Mouse (Mus musculus) forebrain, embryonic 12.5 days (tissue): ENCODE data around the gene Zmat5. TPM values are rescaled to one million over a fixed set of nuclear protein-coding genes. Genes with fewer than 3 reads are reported as not detected.

Experiments
- ATAC-seq: fragments of 200-750 bp; cut with Nextera tagmentation; 2 replicates; pipeline ENCODE4 v1.8.0; 2017; ENCODE audit warnings: moderate TSS enrichment; ENCODE audit not compliant: low FRiP score
- H3K27ac ChIP-seq: fragments of 300-500 bp; sonication (generic); 2 replicates; pipeline ENCODE4 v1.5.1; 2016; ENCODE audit warnings: mild to moderate bottlenecking
- H3K27me3 ChIP-seq: fragments of 300-500 bp; sonication (generic); 2 replicates; pipeline ENCODE4 v1.6.1; 2016; ENCODE audit warnings: mild to moderate bottlenecking
- H3K36me3 ChIP-seq: fragments of 300-500 bp; sonication (generic); replicated peaks from 2 replicates; pipeline ENCODE4 v1.6.1; 2016; ENCODE audit warnings: mild to moderate bottlenecking
- H3K4me1 ChIP-seq: fragments of 300-500 bp; sonication (generic); 2 replicates; pipeline ENCODE4 v1.6.1; 2016
- H3K4me2 ChIP-seq: fragments of 300-500 bp; sonication (generic); 2 replicates; pipeline ENCODE4 v1.6.1; 2016; ENCODE audit warnings: mild to moderate bottlenecking, moderate library complexity
- H3K4me3 ChIP-seq: fragments of 300-500 bp; sonication (generic); replicated peaks from 2 replicates; pipeline ENCODE4 v1.5.1; 2016; ENCODE audit warnings: mild to moderate bottlenecking
- H3K9ac ChIP-seq: fragments of 300-500 bp; sonication (generic); 2 replicates; pipeline ENCODE4 v1.6.1; 2016; ENCODE audit warnings: mild to moderate bottlenecking
- H3K9me3 ChIP-seq: fragments of 300-500 bp; sonication (generic); 2 replicates; pipeline ENCODE4 v1.6.1; 2016
- WGBS: fragments of 180-500 bp; shearing (Covaris S2); methylation state at CpG from one replicate; pipeline ENCODE4 v1.1.7; 2016; 5-methylcytosine and 5-hydroxymethylcytosine counted together
- polyA plus RNA-seq: library from polyadenylated mRNA; unstranded; fragments of >200 nt; fragmentation: Nextera tagmentation; extraction: Ambion mirVana; gene quantifications from 2 replicates; pipeline ENCODE4 v1.2.1, GENCODE M21; 2016

Gene Zmat5
- polyA plus RNA-seq, 1 experiment from 2014 or later: 74.0 TPM

- peaks cover 28% of the 10 kb centered on the region for H3K4me1 ChIP-seq
- H3K9me3 ChIP-seq: no peaks in the 10 kb centered on the region
- no peak overlapping the region for H3K27ac ChIP-seq
- no peaks in the 10 kb centered on the region for H3K36me3 ChIP-seq
- peak overlapping the region; percentile 100 for H3K4me2 ChIP-seq
- WGBS: 0% methylated on average over 39 of the region's 39 CpGs
- H3K4me3 ChIP-seq: peak overlapping the region; percentile 61
- ATAC-seq: no peak
- H3K9ac ChIP-seq: peak overlapping the region; percentile 38
- H3K27me3 ChIP-seq: peaks cover 99% of the 10 kb centered on the region
Observed at GRCm38 (mm10) chr11:4745969-4746368, 41.5 kb downstream of the Zmat5 start.

- peaks cover 97% of the 10 kb centered on the region for H3K27me3 ChIP-seq
- peak; percentile 22; the same call in 1 of the 2 replicates for ATAC-seq
- H3K4me3 ChIP-seq: peak within 1 kb of the TSS; percentile 61
- no peak within 1 kb of the TSS for H3K27ac ChIP-seq
- H3K9me3 ChIP-seq: no peaks in the 10 kb centered on the region
- H3K4me2 ChIP-seq: peak within 1 kb of the TSS; percentile 100
- WGBS: under 1% methylated on average over 50 of the region's 73 CpGs
- H3K4me1 ChIP-seq: peaks cover 28% of the 10 kb centered on the region
- H3K9ac ChIP-seq: peak within 1 kb of the TSS; percentile 38
- no peaks in the 10 kb centered on the region for H3K36me3 ChIP-seq
Observed at GRCm38 (mm10) chr11:4746733-4747132, 42.3 kb downstream of the Zmat5 start, which contains the start of gene Cabp7. Gene Cabp7, minus strand, starts transcription at chr11:4746778.

GRCm38 (mm10) chr11:4747285-4747684 is 42.8 kb downstream of the Zmat5 start:
- no peak overlapping the region for H3K27ac ChIP-seq
- H3K9ac ChIP-seq: 0 out of 2 replicates have a peak overlapping the region, but pooled peaks have one; percentile 21
- peak; percentile 11; the same call in 1 of the 2 replicates for ATAC-seq

GRCm38 (mm10) chr11:4750263-4750662 is 45.8 kb downstream of the Zmat5 start:
- no peak overlapping the region for H3K4me3 ChIP-seq
- H3K27me3 ChIP-seq: peaks cover 72% of the 10 kb centered on the region
- no peak overlapping the region for H3K27ac ChIP-seq
- H3K36me3 ChIP-seq: no peaks in the 10 kb centered on the region
- H3K4me1 ChIP-seq: peaks cover 34% of the 10 kb centered on the region
- 7% methylated on average over 9 of the region's 9 CpGs for WGBS
- no peaks in the 10 kb centered on the region for H3K9me3 ChIP-seq
- ATAC-seq: no peak
- H3K4me2 ChIP-seq: no peak overlapping the region
- no peak overlapping the region for H3K9ac ChIP-seq

More at GRCm38 (mm10) chr11:4747285-4747684, 42.8 kb downstream of the Zmat5 start:
- peak overlapping the region; percentile 61 for H3K4me3 ChIP-seq
- no peaks in the 10 kb centered on the region for H3K36me3 ChIP-seq
- H3K4me2 ChIP-seq: peak overlapping the region; percentile 100
- peaks cover 97% of the 10 kb centered on the region for H3K27me3 ChIP-seq
- 0% methylated on average over 12 of the region's 12 CpGs for WGBS
- no peaks in the 10 kb centered on the region for H3K9me3 ChIP-seq
- H3K4me1 ChIP-seq: peaks cover 28% of the 10 kb centered on the region

GRCm38 (mm10) chr11:4752836-4753235 is 48.4 kb downstream of the Zmat5 start:
- H3K9me3 ChIP-seq: no peaks in the 10 kb centered on the region
- H3K9ac ChIP-seq: no peak overlapping the region
- peaks cover 47% of the 10 kb centered on the region for H3K27me3 ChIP-seq
- no peak overlapping the region for H3K27ac ChIP-seq
- H3K36me3 ChIP-seq: no peaks in the 10 kb centered on the region
- H3K4me3 ChIP-seq: no peak overlapping the region
- peaks cover 11% of the 10 kb centered on the region for H3K4me1 ChIP-seq
- H3K4me2 ChIP-seq: no peak overlapping the region
- 0 out of 2 replicates have a peak, but pooled peaks have one; percentile 30 for ATAC-seq
- WGBS: 14% methylated on average over 10 of the region's 10 CpGs

- Histone ChIP-seq H3K36me3 (no peaks in the 10 kb centered on the region), H3K4me1 (peaks cover 7% of the 10 kb centered on the region), H3K9me3 (no peaks in the 10 kb centered on the region), H3K4me2 (no peak overlapping the region), H3K27me3 (peaks cover 35% of the 10 kb centered on the region), H3K9ac (no peak overlapping the region), H3K27ac (no peak overlapping the region), H3K4me3 (no peak overlapping the region)
- 93% methylated on average over 3 of the region's 3 CpGs for WGBS
- ATAC-seq: no peak
Observed at GRCm38 (mm10) chr11:4754036-4754435, 49.6 kb downstream of the Zmat5 start.

- H3K9ac ChIP-seq: no peak overlapping the region
- no peaks in the 10 kb centered on the region for H3K36me3 ChIP-seq
- no peak for ATAC-seq
- 82% methylated on average over 11 of the region's 11 CpGs for WGBS
- H3K9me3 ChIP-seq: no peaks in the 10 kb centered on the region
- H3K27ac ChIP-seq: no peak overlapping the region
- peaks cover 7% of the 10 kb centered on the region for H3K4me1 ChIP-seq
- H3K4me2 ChIP-seq: no peak overlapping the region
- H3K4me3 ChIP-seq: no peak overlapping the region
- peaks cover 27% of the 10 kb centered on the region for H3K27me3 ChIP-seq
Observed at GRCm38 (mm10) chr11:4754867-4755266, 50.4 kb downstream of the Zmat5 start.

- H3K27me3 ChIP-seq: peaks cover 20% of the 10 kb centered on the region; the same call in 1 of the 2 replicates
- H3K27ac ChIP-seq: no peak overlapping the region
- H3K4me1 ChIP-seq: peaks cover 19% of the 10 kb centered on the region
- H3K4me2 ChIP-seq: no peak overlapping the region
- no peak overlapping the region for H3K9ac ChIP-seq
- H3K36me3 ChIP-seq: no peaks in the 10 kb centered on the region
- 88% methylated on average over 9 of the region's 9 CpGs for WGBS
- ATAC-seq: no peak
- no peaks in the 10 kb centered on the region for H3K9me3 ChIP-seq
- H3K4me3 ChIP-seq: no peak overlapping the region
Observed at GRCm38 (mm10) chr11:4756460-4756859, 52.0 kb downstream of the Zmat5 start.

- 79% methylated on average over 11 of the region's 11 CpGs for WGBS
Observed at GRCm38 (mm10) chr11:4756984-4757788, 52.7 kb downstream of the Zmat5 start.

GRCm38 (mm10) chr11:4757789-4758158 is 53.3 kb downstream of the Zmat5 start:
- ATAC-seq: no peak
- no peaks in the 10 kb centered on the region for H3K36me3 ChIP-seq
- 0 out of 2 replicates have a peak, but pooled peaks cover 8% of the 10 kb centered on the region for H3K27me3 ChIP-seq
- H3K9me3 ChIP-seq: no peaks in the 10 kb centered on the region
- H3K4me1 ChIP-seq: peaks cover 31% of the 10 kb centered on the region
- no peak overlapping the region for H3K27ac ChIP-seq
- WGBS: 51% methylated on average over 4 of the region's 4 CpGs
- no peak overlapping the region for H3K9ac ChIP-seq
- no peak overlapping the region for H3K4me3 ChIP-seq
- H3K4me2 ChIP-seq: no peak overlapping the region

More at GRCm38 (mm10) chr11:4756984-4757788, 52.7 kb downstream of the Zmat5 start:
- Histone ChIP-seq H3K4me1 (peaks cover 26% of the 10 kb centered on the region), H3K27ac (no peak overlapping the region), H3K4me2 (no peak overlapping the region), H3K36me3 (no peaks in the 10 kb centered on the region), H3K9ac (no peak overlapping the region), H3K9me3 (no peaks in the 10 kb centered on the region), H3K27me3 (peaks cover 14% of the 10 kb centered on the region; the same call in 1 of the 2 replicates), H3K4me3 (no peak overlapping the region)
- ATAC-seq: no peak

GRCm38 (mm10) chr11:4760438-4760837 is 56.0 kb downstream of the Zmat5 start:
- Histone ChIP-seq H3K4me3 (no peak overlapping the region), H3K27ac (no peak overlapping the region; the same call in 1 of the 2 replicates)

GRCm38 (mm10) chr11:4761991-4762390 is 57.5 kb downstream of the Zmat5 start:
- H3K4me2 ChIP-seq: no peak overlapping the region
- no peak overlapping the region for H3K4me3 ChIP-seq
- peak overlapping the region; percentile 68 for H3K27ac ChIP-seq
- WGBS: 6% methylated on average over 6 of the region's 6 CpGs
- H3K9ac ChIP-seq: no peak overlapping the region; the same call in 1 of the 2 replicates
- H3K4me1 ChIP-seq: peaks cover 33% of the 10 kb centered on the region
- peaks cover 3% of the 10 kb centered on the region for H3K36me3 ChIP-seq
- no peaks in the 10 kb centered on the region for H3K9me3 ChIP-seq
- H3K27me3 ChIP-seq: 0 out of 2 replicates have a peak, but pooled peaks cover 8% of the 10 kb centered on the region
- ATAC-seq: no peak

More at GRCm38 (mm10) chr11:4760438-4760837, 56.0 kb downstream of the Zmat5 start:
- WGBS: 39% methylated on average over 4 of the region's 4 CpGs
- H3K9ac ChIP-seq: no peak overlapping the region
- H3K9me3 ChIP-seq: no peaks in the 10 kb centered on the region
- H3K36me3 ChIP-seq: no peaks in the 10 kb centered on the region
- H3K4me2 ChIP-seq: no peak overlapping the region
- peaks cover 33% of the 10 kb centered on the region for H3K4me1 ChIP-seq
- ATAC-seq: no peak
- H3K27me3 ChIP-seq: 0 out of 2 replicates have a peak, but pooled peaks cover 8% of the 10 kb centered on the region
